Mouse (Mus musculus) frontal cortex, postnatal 10 days (tissue): Measurements from ENCODE around the gene Tanc1.

ENCODE experiments used
- DNase-seq, 2 experiments: peaks; one replicate each; pipeline ENCODE4 v3.0.0; 2022; ENCODE audit warnings: low spot score in 2 of 2, mixed read lengths in 1 of 2

Gene Tanc1

GRCm38 (mm10) chr2:59756137-59756753 lies 144.4 kb downstream of the Tanc1 start:
- no peak for DNase-seq

GRCm38 (mm10) chr2:59757015-59757414 lies 145.2 kb downstream of the Tanc1 start:
- DNase-seq = no peak

GRCm38 (mm10) chr2:59758139-59758918 lies 146.5 kb downstream of the Tanc1 start:
- DNase-seq = no peak

- no peak for DNase-seq
Measured at GRCm38 (mm10) chr2:59760731-59761130, 148.9 kb downstream of the Tanc1 start.

GRCm38 (mm10) chr2:59761183-59761582 lies 149.3 kb downstream of the Tanc1 start:
- DNase-seq = no peak

GRCm38 (mm10) chr2:59762277-59762676 lies 150.4 kb downstream of the Tanc1 start:
- DNase-seq = no peak

GRCm38 (mm10) chr2:59765671-59766070 lies 153.8 kb downstream of the Tanc1 start:
- no peak for DNase-seq

- DNase-seq = no peak
Measured at GRCm38 (mm10) chr2:59767893-59768292, 156.1 kb downstream of the Tanc1 start.

GRCm38 (mm10) chr2:59768661-59769384 lies 157.0 kb downstream of the Tanc1 start:
- no peak for DNase-seq

- no peak for DNase-seq
Measured at GRCm38 (mm10) chr2:59769385-59769735, 157.5 kb downstream of the Tanc1 start.

GRCm38 (mm10) chr2:59771708-59772107 lies 159.9 kb downstream of the Tanc1 start:
- DNase-seq = no peak

- DNase-seq = no peak
Measured at GRCm38 (mm10) chr2:59772261-59772683, 160.4 kb downstream of the Tanc1 start.

GRCm38 (mm10) chr2:59774374-59774773 lies 162.5 kb downstream of the Tanc1 start:
- DNase-seq = no peak

GRCm38 (mm10) chr2:59775148-59775547 lies 163.3 kb downstream of the Tanc1 start:
- DNase-seq = no peak

- DNase-seq = no peak
Measured at GRCm38 (mm10) chr2:59775820-59776219, 164.0 kb downstream of the Tanc1 start.

GRCm38 (mm10) chr2:59779355-59779754 lies 167.5 kb downstream of the Tanc1 start:
- DNase-seq = no peak

GRCm38 (mm10) chr2:59780240-59780639 lies 168.4 kb downstream of the Tanc1 start:
- no peak for DNase-seq

GRCm38 (mm10) chr2:59783055-59783831 lies 171.4 kb downstream of the Tanc1 start:
- DNase-seq = no peak

GRCm38 (mm10) chr2:59783832-59784627 lies 172.2 kb downstream of the Tanc1 start:
- no peak for DNase-seq

- DNase-seq = no peak
Measured at GRCm38 (mm10) chr2:59784628-59784883, 172.7 kb downstream of the Tanc1 start.

- DNase-seq = no peak
Measured at GRCm38 (mm10) chr2:59785597-59785996, 173.8 kb downstream of the Tanc1 start.
